Mouse (Mus musculus) liver, adult (tissue): ENCODE data around the gene Hypk.

Experiments
- GATA4 ChIP-seq: IDR thresholded peaks from 2 replicates; pipeline ENCODE4 v1.6.1; 2014; ENCODE audit warnings: mild to moderate bottlenecking, low read length; ENCODE audit not compliant: insufficient replicate concordance

The Hypk gene

DNA sequence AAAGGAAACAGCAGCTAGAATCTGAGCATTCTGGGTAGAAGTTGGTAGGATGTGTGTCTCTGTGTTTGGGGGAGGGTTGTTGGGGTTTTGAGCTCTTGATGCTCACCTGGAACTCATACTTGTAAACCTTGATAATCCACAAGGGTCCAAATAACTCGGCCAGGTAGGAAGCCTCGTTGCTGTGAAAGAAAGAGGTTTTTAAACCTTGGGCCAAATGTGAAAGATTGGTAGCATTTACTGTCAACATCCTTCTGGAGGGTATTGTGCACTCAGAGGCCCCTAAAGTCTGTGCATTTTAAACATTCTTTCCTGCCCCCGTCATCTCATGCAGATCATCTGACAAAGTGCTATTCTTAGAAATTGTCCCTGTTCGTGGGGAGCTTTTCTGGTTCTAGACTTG is at the start of gene Hypk:
Gene Hypk, plus strand, starts transcription at position 301 of the 400 bp plus-strand sequence.
- no peak for TF ChIP-seq GATA4

GRCm38 (mm10) chr2:121403296-121403695 is 49.8 kb upstream of the Hypk start:
- TF ChIP-seq GATA4: no peak

DNA sequence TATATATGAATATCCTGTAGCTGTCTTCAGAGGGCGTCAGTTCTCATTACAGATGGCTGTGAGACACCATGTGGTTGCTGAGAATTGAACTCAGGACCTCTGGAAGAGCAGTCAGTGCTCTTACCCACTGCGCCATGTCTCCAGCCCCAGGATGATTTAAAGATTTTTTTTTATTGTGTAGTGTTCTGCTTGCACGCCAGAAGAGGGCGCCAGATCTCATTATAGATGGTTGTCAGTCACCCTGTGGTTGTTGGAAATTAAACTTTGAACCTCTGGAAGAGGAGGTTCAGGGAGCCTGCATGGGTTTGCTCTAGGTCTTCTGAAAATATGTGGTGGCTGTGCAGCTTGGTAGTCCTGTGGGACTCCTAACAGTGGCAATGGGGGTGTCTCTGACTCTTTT is 44.9 kb upstream of the Hypk start:
- no peak for TF ChIP-seq GATA4

DNA sequence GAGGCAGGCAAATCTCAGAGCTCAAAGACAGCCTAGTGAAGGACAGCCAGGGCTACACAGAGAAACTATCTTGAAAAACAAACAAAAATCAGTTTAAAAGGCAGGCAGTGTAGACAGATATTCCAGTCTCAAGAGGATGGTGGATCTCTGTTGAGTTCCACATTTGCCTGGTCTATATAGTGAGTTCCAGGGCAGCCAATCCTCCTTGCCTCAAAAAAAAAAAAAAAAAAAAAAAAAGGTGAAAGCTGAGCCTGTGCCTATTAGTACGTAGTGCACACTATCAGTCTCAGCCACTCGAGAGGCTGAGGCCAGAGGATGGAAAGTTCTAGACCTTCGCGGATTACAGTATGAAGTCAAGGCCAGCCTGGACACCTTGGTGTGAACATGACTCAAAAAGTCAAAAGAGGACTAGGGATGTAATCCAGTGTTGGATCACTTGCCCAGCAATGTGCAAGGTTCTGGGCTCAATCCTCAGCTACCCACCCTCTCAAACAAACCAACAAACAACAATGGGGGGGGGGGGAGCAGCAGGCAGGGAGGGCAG is 40.2 kb upstream of the Hypk start:
- no peak for TF ChIP-seq GATA4

- no peak for TF ChIP-seq GATA4
Measured at GRCm38 (mm10) chr2:121413387-121414042, 39.6 kb upstream of the Hypk start, which contains the start of the genes Pdia3 and Catsper2. Gene Pdia3 (plus strand): TSS chr2:121413775. Gene Catsper2 (minus strand): TSS chr2:121413792.

- TF ChIP-seq GATA4: no peak
Measured at GRCm38 (mm10) chr2:121414139-121414685, 38.9 kb upstream of the Hypk start.

- no peak for TF ChIP-seq GATA4
Measured at GRCm38 (mm10) chr2:121415103-121415502, 38.0 kb upstream of the Hypk start.

DNA sequence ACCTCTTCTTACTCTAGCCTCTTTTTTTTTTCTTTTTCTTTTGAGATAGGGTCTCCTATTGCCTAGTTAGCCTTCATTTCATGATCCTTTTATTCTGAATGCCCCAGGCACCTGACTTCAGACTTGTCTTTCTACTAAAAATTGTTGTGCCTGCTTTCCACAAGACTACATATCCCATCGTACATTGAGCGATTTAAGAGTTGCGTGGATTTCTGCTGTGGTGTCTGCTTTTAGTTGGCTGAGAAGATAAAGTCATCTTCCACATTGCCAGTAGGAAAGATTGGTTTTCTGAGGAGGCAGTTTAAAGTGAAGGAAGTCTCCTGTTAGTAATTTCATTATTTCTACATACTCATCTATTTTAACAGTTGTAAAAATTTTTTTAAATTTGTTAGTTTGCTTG is 37.5 kb upstream of the Hypk start:
- no peak for TF ChIP-seq GATA4

- no peak for TF ChIP-seq GATA4
Measured at GRCm38 (mm10) chr2:121416356-121416755, 36.7 kb upstream of the Hypk start.

GRCm38 (mm10) chr2:121418476-121418875 is 34.6 kb upstream of the Hypk start:
- TF ChIP-seq GATA4: no peak

DNA sequence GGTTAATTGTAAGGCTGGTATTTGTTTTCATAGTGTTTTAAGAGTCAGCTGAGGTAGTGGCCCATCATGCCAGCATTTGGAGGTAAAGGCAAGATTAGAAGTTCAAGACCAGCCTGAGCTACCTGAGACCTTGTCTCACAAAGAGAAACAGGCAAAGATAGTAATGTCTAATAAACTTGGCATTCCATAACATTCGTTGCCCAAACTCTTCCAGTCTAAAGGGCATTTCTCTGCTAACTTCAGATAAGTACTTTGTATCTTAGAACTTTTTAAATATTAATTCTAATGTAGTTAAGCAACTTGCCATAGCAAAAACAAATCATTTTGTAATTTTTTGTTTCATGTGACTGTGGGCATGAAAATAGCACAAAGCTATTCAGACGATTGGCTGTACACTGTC is 29.9 kb upstream of the Hypk start:
- no peak for TF ChIP-seq GATA4

DNA sequence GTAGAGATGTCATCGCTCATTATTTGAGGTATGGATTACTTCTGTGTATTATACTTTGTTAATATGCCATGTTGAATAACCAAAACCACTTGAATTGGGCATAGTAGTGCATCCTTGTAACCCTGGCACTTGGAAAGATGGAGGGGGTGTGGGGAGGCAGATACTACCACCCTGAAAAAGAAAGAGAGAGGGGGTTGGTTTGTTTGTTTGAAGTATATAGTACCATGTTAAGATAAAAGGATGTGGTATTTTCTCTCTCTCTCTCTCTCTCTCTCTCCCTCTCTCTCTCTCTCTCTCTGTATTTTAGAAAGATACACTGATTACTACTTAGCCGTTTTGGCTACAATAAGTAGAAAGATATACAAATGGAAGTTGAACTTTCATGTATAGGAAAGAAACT is 27.2 kb upstream of the Hypk start:
- no peak for TF ChIP-seq GATA4

GRCm38 (mm10) chr2:121434854-121435253 is 18.2 kb upstream of the Hypk start:
- TF ChIP-seq GATA4: no peak

DNA sequence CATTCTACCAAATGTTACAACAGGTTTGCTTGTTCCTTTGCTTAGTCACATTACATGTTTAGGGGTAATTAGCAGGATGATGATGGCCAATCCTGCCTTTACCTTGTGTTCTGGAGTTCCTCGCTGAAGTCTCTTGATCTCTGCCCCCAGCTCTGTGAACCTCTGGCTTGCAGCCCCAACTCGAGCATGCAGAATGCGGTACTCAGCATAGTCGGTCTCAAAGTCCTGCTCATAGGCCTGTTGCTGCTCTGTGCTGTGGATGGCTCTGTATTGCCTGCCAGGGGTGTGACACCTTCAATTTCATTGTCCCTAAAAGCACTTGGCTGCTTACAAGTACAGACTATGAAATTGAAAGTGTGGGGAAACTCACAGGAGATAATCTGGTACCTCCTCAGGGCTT is 13.3 kb upstream of the Hypk start:
- TF ChIP-seq GATA4: no peak

DNA sequence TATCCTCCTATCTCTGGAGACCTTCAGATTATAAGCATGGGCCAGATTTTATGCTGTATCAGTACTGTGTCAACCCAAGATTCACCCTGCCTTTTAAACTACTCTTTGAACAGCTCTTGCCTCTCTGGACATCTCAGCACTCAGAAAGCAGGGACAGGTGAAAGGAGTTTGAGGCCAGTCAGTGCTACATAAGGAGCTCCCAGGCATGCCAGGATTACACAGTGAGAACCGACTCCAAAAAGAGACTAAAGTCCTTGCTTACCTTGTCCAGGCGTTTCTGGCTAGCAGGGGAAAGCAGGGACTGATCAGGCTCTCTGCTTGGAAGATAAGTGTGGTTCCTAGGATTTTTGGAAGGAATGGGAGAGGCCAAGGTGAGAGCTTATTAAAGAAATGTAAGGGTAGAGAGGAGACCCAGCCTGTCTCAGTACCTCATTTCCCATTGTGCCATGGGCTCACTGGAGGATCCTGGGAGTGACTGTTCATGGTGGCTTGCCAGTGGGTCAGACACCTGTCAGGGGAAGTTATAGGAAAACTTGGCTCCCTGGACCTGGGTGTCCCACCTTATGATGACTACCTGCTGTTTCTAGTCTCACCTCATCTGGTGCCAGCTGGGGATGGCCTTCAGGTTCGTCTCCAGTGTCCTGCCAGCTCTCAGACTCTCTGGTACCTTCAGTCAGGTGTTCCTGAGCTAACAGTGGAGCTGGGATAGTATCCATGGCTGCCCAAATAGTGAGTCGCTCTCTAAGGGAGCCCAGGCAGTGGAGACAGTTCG is 12.1 kb upstream of the Hypk start:
- no peak for TF ChIP-seq GATA4

DNA sequence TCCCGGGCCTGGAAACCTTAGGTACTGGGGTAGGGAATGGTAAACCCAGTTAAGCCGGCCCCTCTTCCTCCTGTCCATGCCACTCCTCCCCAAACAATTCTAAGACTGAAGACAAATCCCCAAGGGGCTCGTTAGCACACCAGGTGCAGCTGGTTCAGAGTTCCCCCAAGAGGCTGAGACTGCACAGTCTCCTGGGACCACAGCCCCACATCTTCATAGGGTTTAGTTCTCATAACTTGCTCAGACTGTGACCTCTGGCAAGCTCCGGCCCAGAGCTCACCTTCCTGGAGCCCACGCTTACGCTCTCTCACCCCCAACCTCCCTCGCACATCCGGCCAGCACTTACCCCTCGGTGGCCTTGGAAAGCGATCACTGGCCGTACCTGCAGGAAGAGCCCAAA is 11.3 kb upstream of the Hypk start:
- no peak for TF ChIP-seq GATA4
